28 mouse cellular contexts compared by ENCODE assay signal in the genomic region with DNA sequence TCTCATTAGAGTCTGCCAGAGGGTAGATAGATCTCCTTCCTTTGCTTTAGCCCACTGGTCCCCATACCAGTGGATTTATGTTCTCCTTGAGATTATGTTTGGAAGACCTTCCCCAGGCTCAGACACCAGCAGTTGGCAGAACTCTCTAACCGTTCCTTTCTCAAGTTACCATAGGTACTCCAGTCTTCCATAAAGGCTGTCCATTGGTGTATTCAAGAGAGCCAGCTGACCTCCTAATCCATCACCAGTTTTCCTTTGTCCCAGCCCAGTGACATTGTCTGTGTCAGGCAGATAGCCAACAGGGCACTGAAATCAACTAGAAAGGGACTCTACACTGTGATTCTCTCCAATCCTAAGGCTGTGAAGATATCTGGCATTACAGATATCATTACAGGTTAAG. TPM values are rescaled to one million over a fixed set of nuclear protein-coding genes. Genes with fewer than 3 reads are reported as not detected.
"Had no signal": no experiment of that assay in that cellular context is flagged by ENCODE, and none has a peak within 500 bp of the region (broad histone marks: within the 10 kb centered on the region; RNA-seq: fewer than 3 reads in every experiment).

No protein-coding gene starts in this region.

- H3K4me2 ChIP-seq: limb, embryonic 12.5 days; limb, embryonic 15.5 days; liver, embryonic 11.5 days; lung, embryonic 14.5 days; midbrain, embryonic 12.5 days; midbrain, embryonic 15.5 days; neural tube, embryonic 12.5 days had no signal

- H3K4me3 ChIP-seq: layer of hippocampus, adult 2 months; limb, embryonic 12.5 days; limb, embryonic 15.5 days; midbrain, embryonic 12.5 days; midbrain, embryonic 15.5 days; neural tube, embryonic 12.5 days had no signal

- ATAC-seq: liver, postnatal 0 days; lung, postnatal 0 days; midbrain, embryonic 15.5 days had no signal

- H3K36me3 ChIP-seq: limb, embryonic 12.5 days; limb, embryonic 15.5 days; midbrain, embryonic 12.5 days; midbrain, embryonic 15.5 days; neural tube, embryonic 12.5 days had no signal

- H3K4me1 ChIP-seq: limb, embryonic 12.5 days; limb, embryonic 15.5 days; midbrain, embryonic 12.5 days; midbrain, embryonic 15.5 days; neural tube, embryonic 12.5 days had no signal

- H3K27me3 ChIP-seq: limb, embryonic 12.5 days; limb, embryonic 15.5 days; midbrain, embryonic 12.5 days; midbrain, embryonic 15.5 days; neural tube, embryonic 12.5 days had no signal

- H3K27ac ChIP-seq: kidney, postnatal 0 days; layer of hippocampus, adult 2 months; limb, embryonic 12.5 days; limb, embryonic 15.5 days; liver, embryonic 14.5 days; macrophage; midbrain, embryonic 12.5 days; midbrain, embryonic 15.5 days; neural tube, embryonic 12.5 days; stomach, postnatal 0 days had no signal

- H3K9ac ChIP-seq: limb, embryonic 12.5 days; limb, embryonic 15.5 days; liver, embryonic 14.5 days; liver, postnatal 0 days; lung, embryonic 14.5 days; midbrain, embryonic 12.5 days; midbrain, embryonic 15.5 days; neural tube, embryonic 12.5 days had no signal

- DNase-seq: kidney, adult 2 months; kidney, postnatal 25 days; layer of hippocampus, adult 9-11 months; liver, postnatal 0 days; lung, embryonic 14.5 days; right cerebral cortex, adult 18-20 months; right cerebral cortex, postnatal 14 days; right cerebral cortex, postnatal 4 days; thymus, adult 2 months; thymus, postnatal 14 days had no signal

- H3K9me3 ChIP-seq: limb, embryonic 12.5 days; limb, embryonic 15.5 days; midbrain, embryonic 12.5 days; midbrain, embryonic 15.5 days; neural tube, embryonic 12.5 days had no signal

RNA-seq across cellular contexts. Expression of a gene that starts 9.0 kb away (rescaled TPM):
- total RNA-seq: layer of hippocampus, adult 2 months; layer of hippocampus, postnatal 25 days; left cerebral cortex, adult 18-20 months; left cerebral cortex, postnatal 10 days; left cerebral cortex, postnatal 36 days; megakaryocyte, adult 5-6 weeks had no signal
- polyA plus RNA-seq: kidney, adult 2 months; kidney, embryonic 14.5 days; kidney, postnatal 0 days; limb, embryonic 12.5 days; limb, embryonic 15.5 days; liver, embryonic 11.5 days; liver, embryonic 14.5 days; liver, postnatal 0 days; lung, embryonic 14.5 days; macrophage; midbrain, embryonic 12.5 days; midbrain, embryonic 15.5 days; neural tube, embryonic 12.5 days had no signal
